Mouse (Mus musculus) retina, embryonic 14.5 days (tissue): ENCODE measurements at regions not wholly inside any gene's neighbourhood (a gene's known extent, or its start where the extent isn't known, plus 50 kb on each side); places are given as distances from the start of the nearest gene placed in this dataset.
A peak's percentile ranks its signal among the peaks of the same experiment; 100 is the strongest.

Source experiments
- DNase-seq: peaks from one replicate; pipeline ENCODE4 v3.0.0-alpha.2; 2015; ENCODE audit warnings: low spot score

DNA sequence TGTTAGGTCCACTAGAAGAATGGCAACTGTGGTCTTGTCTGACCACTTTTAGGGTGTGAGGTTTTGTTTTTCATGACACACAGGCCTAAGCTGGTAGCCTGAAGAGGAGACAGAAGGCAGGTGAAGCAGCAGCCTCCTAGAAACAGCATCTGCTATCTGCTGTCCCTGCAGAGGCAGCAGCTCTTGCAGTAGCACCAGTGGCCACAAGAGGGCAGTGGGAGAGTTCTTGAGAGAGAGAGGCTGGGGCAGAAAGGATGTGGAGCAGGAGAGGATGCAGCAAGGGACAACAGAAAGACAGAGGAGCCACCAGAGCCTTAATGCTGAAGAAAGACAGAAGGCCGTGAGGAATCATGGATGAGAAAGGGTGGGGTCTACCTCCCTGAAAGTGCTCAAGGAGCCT is 88.1 kb upstream of the Usp51 start:
- DNase-seq, result peak; percentile 76

DNA sequence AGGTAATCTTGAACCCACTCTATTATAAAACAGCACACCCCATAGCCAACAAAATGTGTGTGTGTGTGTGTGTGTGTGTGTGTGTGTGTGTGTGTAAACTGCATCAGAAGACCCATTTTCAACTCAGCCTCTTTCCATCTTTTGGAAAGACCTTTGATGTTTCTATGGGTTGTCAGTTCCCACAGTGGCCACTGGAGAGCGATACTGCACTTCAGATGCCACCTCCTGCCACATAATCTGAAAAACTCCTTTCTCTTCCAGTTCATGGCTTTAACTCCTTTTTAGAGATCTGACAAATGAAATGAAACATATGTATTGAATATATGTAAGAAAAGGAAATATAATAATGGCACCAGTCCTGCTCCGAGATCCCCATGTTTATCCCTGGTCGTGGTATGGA is 79.3 kb upstream of the Usp51 start:
- peak; percentile 65 for DNase-seq

DNA sequence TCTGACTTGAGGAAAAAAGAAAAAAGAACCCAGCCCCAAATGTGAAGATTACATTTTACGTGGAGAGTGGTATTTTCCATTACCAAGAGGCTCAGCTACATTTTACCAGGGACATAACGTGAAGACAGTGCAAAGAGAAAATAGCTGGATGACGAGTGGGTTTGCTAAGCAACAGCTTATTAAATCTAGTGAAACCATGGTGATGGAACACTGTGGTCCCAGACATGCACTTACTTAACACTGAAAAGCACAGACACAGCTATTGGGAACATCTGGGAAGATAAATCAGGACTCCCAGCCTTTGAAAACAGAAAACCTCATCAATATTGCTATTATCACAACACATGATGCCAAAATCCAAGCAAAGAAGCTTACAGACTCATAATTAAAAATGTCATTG is 60.1 kb upstream of the Usp51 start:
- DNase-seq, result no peak
